Mouse (Mus musculus): ENCODE results near the gene Gzf1.
A peak's percentile ranks its signal among the peaks of the same experiment; 100 is the strongest.

The Gzf1 gene

GRCm38 (mm10) chr2:148680775-148681291, at the start of gene Gzf1:
TSS of gene Gzf1 (plus strand) at chr2:148681023.
- peak; percentile 97 for DNase-seq (ENCODE audit: low read depth, low spot score)

- DNase-seq (ENCODE audit: low read depth, low spot score): no peak
Observed at GRCm38 (mm10) chr2:148631602-148632001, 49.2 kb upstream of the Gzf1 start.

GRCm38 (mm10) chr2:148634466-148634865, 46.4 kb upstream of the Gzf1 start:
- DNase-seq (ENCODE audit: low read depth, low spot score): no peak

- DNase-seq (ENCODE audit: low read depth, low spot score): no peak
Observed at GRCm38 (mm10) chr2:148642610-148643370, 38.0 kb upstream of the Gzf1 start.

- DNase-seq (ENCODE audit: low read depth, low spot score): no peak
Observed at GRCm38 (mm10) chr2:148644421-148645000, 36.3 kb upstream of the Gzf1 start.

- DNase-seq (ENCODE audit: low read depth, low spot score): no peak
Observed at GRCm38 (mm10) chr2:148650587-148651357, 30.1 kb upstream of the Gzf1 start.

GRCm38 (mm10) chr2:148654961-148655360, 25.9 kb upstream of the Gzf1 start:
- DNase-seq (ENCODE audit: low read depth, low spot score): peak; percentile 52

- DNase-seq (ENCODE audit: low read depth, low spot score): no peak
Observed at GRCm38 (mm10) chr2:148663458-148663857, 17.4 kb upstream of the Gzf1 start.

- DNase-seq (ENCODE audit: low read depth, low spot score): peak; percentile 97
Observed at GRCm38 (mm10) chr2:148672199-148673096, 8.4 kb upstream of the Gzf1 start, which contains the start of gene Nxt1. TSS of gene Nxt1 (plus strand) at chr2:148672601.

- DNase-seq (ENCODE audit: low read depth, low spot score): no peak
Observed at GRCm38 (mm10) chr2:148677801-148678200, 3.0 kb upstream of the Gzf1 start.

GRCm38 (mm10) chr2:148679346-148679745, 1.5 kb upstream of the Gzf1 start:
- DNase-seq (ENCODE audit: low read depth, low spot score): no peak

GRCm38 (mm10) chr2:148681461-148681891, 653 bp downstream of the Gzf1 start:
- DNase-seq (ENCODE audit: low read depth, low spot score): peak; percentile 63

GRCm38 (mm10) chr2:148683031-148683430, 2.2 kb downstream of the Gzf1 start:
- no peak for DNase-seq (ENCODE audit: low read depth, low spot score)

GRCm38 (mm10) chr2:148684972-148685371, 4.1 kb downstream of the Gzf1 start:
- DNase-seq (ENCODE audit: low read depth, low spot score): no peak

GRCm38 (mm10) chr2:148685709-148686108, 4.9 kb downstream of the Gzf1 start:
- DNase-seq (ENCODE audit: low read depth, low spot score): no peak

- no peak for DNase-seq (ENCODE audit: low read depth, low spot score)
Observed at GRCm38 (mm10) chr2:148686862-148687261, 6.0 kb downstream of the Gzf1 start.

- no peak for DNase-seq (ENCODE audit: low read depth, low spot score)
Observed at GRCm38 (mm10) chr2:148687971-148688370, 7.1 kb downstream of the Gzf1 start.

GRCm38 (mm10) chr2:148689444-148690140, 8.8 kb downstream of the Gzf1 start:
- no peak for DNase-seq (ENCODE audit: low read depth, low spot score)

GRCm38 (mm10) chr2:148690291-148690690, 9.5 kb downstream of the Gzf1 start:
- no peak for DNase-seq (ENCODE audit: low read depth, low spot score)

GRCm38 (mm10) chr2:148690781-148691180, 10.0 kb downstream of the Gzf1 start:
- DNase-seq (ENCODE audit: low read depth, low spot score): no peak

All from A20 (cell line).